Mouse (Mus musculus) right cerebral cortex, postnatal 4 days (tissue): ENCODE measurements at regions not wholly inside any gene's neighbourhood (a gene's known extent, or its start where the extent isn't known, plus 50 kb on each side); places are given as distances from the start of the nearest gene placed in this dataset.

Source experiments
- DNase-seq: peaks from one replicate; pipeline ENCODE4 v3.0.0-alpha.2; 2022

- no peak for DNase-seq
These were observed 51.0 kb upstream of the Tmem252 start for GRCm38 (mm10) chr19:24622776-24623175.

GRCm38 (mm10) chr19:24622309-24622708, 51.5 kb upstream of the Tmem252 start:
- no peak for DNase-seq

GRCm38 (mm10) chr19:24621610-24622220, 52.1 kb upstream of the Tmem252 start:
- peak; percentile 81 for DNase-seq

GRCm38 (mm10) chr19:24615762-24616310, 58.0 kb upstream of the Tmem252 start:
- no peak for DNase-seq

GRCm38 (mm10) chr19:24607884-24608283, 52.2 kb upstream of the Pip5k1b start:
- DNase-seq: no peak

- DNase-seq: no peak
These were observed 50.8 kb upstream of the Pip5k1b start for GRCm38 (mm10) chr19:24606390-24606976.
